Mouse (Mus musculus): ENCODE data around the gene Tdrd5. TPM values are rescaled to one million over a fixed set of nuclear protein-coding genes. Genes with fewer than 3 reads are reported as not detected.
"Not testable (repeated sequence)": the region's sequence is repeated elsewhere in the genome, so short reads cannot be mapped to it uniquely, and the experiment has no call there.

The Tdrd5 gene
- polyA plus RNA-seq (2016; fragmentation: Nextera tagmentation; extraction: Ambion mirVana) = 0.07 and 0.24 TPM in 2 replicates

- Histone ChIP-seq H3K27ac (replicated peaks) (peak within 1 kb of the TSS; percentile 48; the same call in 1 of the 2 replicates), H3K4me1 (peaks cover 11% of the 10 kb centered on the region), H3K36me3 (replicated peaks) (no peaks in the 10 kb centered on the region), H3K9me3 (peaks cover 4% of the 10 kb centered on the region; the same call in 1 of the 2 replicates), H3K4me3 (peak within 1 kb of the TSS; percentile 80), H3K27me3 (replicated peaks; ENCODE audit: low read depth, poor library complexity, severe bottlenecking) (peaks cover 70% of the 10 kb centered on the region)
- peak; percentile 71 for DNase-seq (ENCODE audit: low spot score)
- under 1% methylated on average over 85 of the region's 85 CpGs for WGBS
Observed at GRCm38 (mm10) chr1:156302911-156303749, at the start of gene Tdrd5. Gene Tdrd5 (minus strand): TSS chr1:156303664.

- Histone ChIP-seq H3K9me3 (no peaks in the 10 kb centered on the region), H3K4me3 (no peak overlapping the region), H3K36me3 (replicated peaks) (no peaks in the 10 kb centered on the region), H3K27me3 (replicated peaks; ENCODE audit: low read depth, poor library complexity, severe bottlenecking) (no peaks in the 10 kb centered on the region), H3K4me1 (no peaks in the 10 kb centered on the region), H3K27ac (replicated peaks) (no peak overlapping the region)
- WGBS = 85% methylated on average over 2 of the region's 2 CpGs
- DNase-seq (ENCODE audit: low spot score) = no peak
Observed at GRCm38 (mm10) chr1:156352466-156352865, 49.0 kb upstream of the Tdrd5 start.

- Histone ChIP-seq H3K4me1 (no peaks in the 10 kb centered on the region), H3K27ac (replicated peaks) (no peak overlapping the region), H3K4me3 (no peak overlapping the region), H3K9me3 (no peaks in the 10 kb centered on the region), H3K27me3 (replicated peaks; ENCODE audit: low read depth, poor library complexity, severe bottlenecking) (no peaks in the 10 kb centered on the region), H3K36me3 (replicated peaks) (no peaks in the 10 kb centered on the region)
- WGBS = 83% methylated on average over 4 of the region's 4 CpGs
- DNase-seq (ENCODE audit: low spot score) = no peak
Observed at GRCm38 (mm10) chr1:156350441-156350840, 47.0 kb upstream of the Tdrd5 start.

DNA sequence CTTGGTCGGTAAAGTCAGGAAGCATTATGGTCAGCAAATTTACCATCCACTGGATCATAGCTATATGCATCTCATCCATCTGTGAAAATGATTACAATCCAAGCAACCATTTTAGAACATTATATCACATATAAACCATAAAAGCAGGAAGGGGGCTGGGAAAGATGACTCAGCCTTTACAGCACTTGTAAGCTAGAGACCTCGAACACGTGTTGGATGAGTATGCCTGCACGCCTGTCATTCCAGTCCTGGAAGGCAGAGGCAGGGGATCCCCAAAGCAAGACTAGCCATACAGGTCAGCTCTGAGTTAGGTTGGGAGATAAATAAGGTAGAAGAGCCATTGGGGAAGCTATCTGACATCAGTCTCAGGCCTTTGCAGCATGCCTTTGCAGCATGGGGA lies 45.6 kb upstream of the Tdrd5 start:
- Histone ChIP-seq H3K36me3 (replicated peaks) (no peaks in the 10 kb centered on the region), H3K4me1 (no peaks in the 10 kb centered on the region), H3K9me3 (no peaks in the 10 kb centered on the region), H3K4me3 (no peak overlapping the region), H3K27me3 (replicated peaks; ENCODE audit: low read depth, poor library complexity, severe bottlenecking) (no peaks in the 10 kb centered on the region), H3K27ac (replicated peaks) (no peak overlapping the region)
- no peak for DNase-seq (ENCODE audit: low spot score)
- 84% methylated on average over 4 of the region's 4 CpGs for WGBS

- DNase-seq (ENCODE audit: low spot score) = no peak
- no peaks in the 10 kb centered on the region for H3K36me3 ChIP-seq (replicated peaks)
- 90% methylated on average over 4 of the region's 4 CpGs for WGBS
- H3K4me1 ChIP-seq = no peaks in the 10 kb centered on the region
- no peaks in the 10 kb centered on the region for H3K9me3 ChIP-seq
- no peaks in the 10 kb centered on the region for H3K27me3 ChIP-seq (replicated peaks; ENCODE audit: low read depth, poor library complexity, severe bottlenecking)
- no peak overlapping the region for H3K4me3 ChIP-seq
- no peak overlapping the region for H3K27ac ChIP-seq (replicated peaks)
Observed at GRCm38 (mm10) chr1:156345633-156346032, 42.2 kb upstream of the Tdrd5 start.

DNA sequence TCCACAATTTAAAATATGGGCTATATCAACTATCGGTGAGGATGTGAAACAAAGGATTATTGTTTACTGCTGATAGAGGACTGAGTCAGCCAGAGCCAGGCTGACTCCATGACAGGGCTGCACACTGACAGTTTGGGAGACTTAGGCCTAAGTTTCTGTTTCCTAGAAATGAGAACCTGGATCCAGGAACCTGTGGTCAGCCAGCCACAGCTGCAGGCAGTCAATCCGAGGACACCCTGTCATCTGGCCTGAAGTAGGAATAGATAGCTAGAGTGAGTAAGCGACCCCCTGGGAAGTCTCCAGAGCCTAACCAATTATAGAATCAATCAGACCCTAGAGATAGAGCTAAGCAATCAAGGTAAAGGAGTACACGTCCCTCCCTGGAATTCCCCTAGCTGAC lies 41.0 kb upstream of the Tdrd5 start:
- H3K4me1 ChIP-seq = no peaks in the 10 kb centered on the region
- DNase-seq (ENCODE audit: low spot score) = no peak
- H3K27ac ChIP-seq (replicated peaks) = no peak overlapping the region
- H3K4me3 ChIP-seq = no peak overlapping the region
- H3K9me3 ChIP-seq = no peaks in the 10 kb centered on the region
- 63% methylated on average over 4 of the region's 4 CpGs for WGBS
- no peaks in the 10 kb centered on the region for H3K27me3 ChIP-seq (replicated peaks; ENCODE audit: low read depth, poor library complexity, severe bottlenecking)
- no peaks in the 10 kb centered on the region for H3K36me3 ChIP-seq (replicated peaks)

DNA sequence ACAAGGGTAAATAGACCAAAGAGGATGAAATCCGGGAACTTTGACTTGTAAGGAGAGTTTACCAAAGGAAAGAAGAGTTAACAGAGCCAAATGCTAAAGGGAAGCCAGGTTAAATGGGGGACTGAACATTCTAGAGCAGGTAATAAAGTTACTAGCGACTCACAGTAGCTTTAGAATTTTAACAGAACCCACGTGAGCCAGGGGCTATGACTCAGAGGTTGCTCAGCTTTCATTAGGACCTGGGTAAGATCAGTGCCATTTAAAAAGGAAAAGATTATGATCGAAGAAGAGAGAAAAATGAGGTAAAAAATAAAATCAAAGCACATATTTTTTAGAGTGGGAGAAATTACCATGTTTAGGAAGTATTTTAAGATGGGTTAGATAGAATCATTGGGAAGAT lies 37.4 kb upstream of the Tdrd5 start:
- WGBS = 83% methylated on average over 4 of the region's 4 CpGs
- no peak for DNase-seq (ENCODE audit: low spot score)
- Histone ChIP-seq H3K36me3 (replicated peaks) (no peaks in the 10 kb centered on the region), H3K9me3 (no peaks in the 10 kb centered on the region), H3K4me1 (no peaks in the 10 kb centered on the region), H3K27ac (replicated peaks) (no peak overlapping the region), H3K27me3 (replicated peaks; ENCODE audit: low read depth, poor library complexity, severe bottlenecking) (no peaks in the 10 kb centered on the region), H3K4me3 (no peak overlapping the region)

GRCm38 (mm10) chr1:156323126-156323525 lies 19.7 kb upstream of the Tdrd5 start:
- no peaks in the 10 kb centered on the region for H3K9me3 ChIP-seq
- WGBS = 90% methylated on average over 9 of the region's 9 CpGs
- no peak for DNase-seq (ENCODE audit: low spot score)

DNA sequence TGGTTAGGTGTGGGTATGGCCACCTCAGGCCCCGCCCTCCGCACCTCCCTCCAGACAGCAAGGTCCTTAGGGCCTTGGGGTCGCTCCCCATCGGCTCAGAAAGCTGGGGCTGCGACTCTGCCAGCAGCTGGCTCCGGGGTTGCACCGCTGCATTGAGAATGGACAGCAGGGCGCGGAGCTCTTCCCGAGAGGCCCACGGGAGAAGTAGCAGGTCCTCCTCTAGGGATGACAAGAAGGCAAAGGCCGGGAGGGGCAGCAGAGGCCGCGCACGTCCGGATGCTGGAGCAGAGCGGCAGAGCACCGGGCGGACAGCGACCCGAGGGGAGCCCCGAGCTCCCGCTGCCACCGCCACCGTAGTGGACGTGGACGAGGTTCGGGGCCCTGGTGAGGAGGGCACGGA lies 7.2 kb upstream of the Tdrd5 start, which contains the start of gene Nphs2:
Gene Nphs2 (plus strand): TSS at position 98 of the 400 bp plus-strand sequence.
- DNase-seq (ENCODE audit: low spot score) = peak; percentile 32
- Histone ChIP-seq H3K4me3 (peak within 1 kb of the TSS; percentile 48), H3K27me3 (replicated peaks; ENCODE audit: low read depth, poor library complexity, severe bottlenecking) (peaks cover 68% of the 10 kb centered on the region), H3K36me3 (replicated peaks) (no peaks in the 10 kb centered on the region), H3K9me3 (no peaks in the 10 kb centered on the region), H3K27ac (replicated peaks) (no peak within 1 kb of the TSS), H3K4me1 (peaks cover 7% of the 10 kb centered on the region)
- 3% methylated on average over 29 of the region's 29 CpGs for WGBS

More at GRCm38 (mm10) chr1:156323126-156323525, 19.7 kb upstream of the Tdrd5 start:
- H3K4me1 ChIP-seq = no peaks in the 10 kb centered on the region
- no peak overlapping the region for H3K4me3 ChIP-seq
- H3K36me3 ChIP-seq (replicated peaks) = no peaks in the 10 kb centered on the region
- H3K27me3 ChIP-seq (replicated peaks; ENCODE audit: low read depth, poor library complexity, severe bottlenecking) = no peaks in the 10 kb centered on the region
- no peak overlapping the region for H3K27ac ChIP-seq (replicated peaks)

- 86% methylated on average over 1 of the region's 1 CpGs for WGBS
- no peak for DNase-seq (ENCODE audit: low spot score)
- H3K4me1 ChIP-seq = peaks cover 8% of the 10 kb centered on the region
- H3K9me3 ChIP-seq = no peaks in the 10 kb centered on the region
- no peaks in the 10 kb centered on the region for H3K36me3 ChIP-seq (replicated peaks)
- no peak overlapping the region for H3K4me3 ChIP-seq
- peaks cover 89% of the 10 kb centered on the region for H3K27me3 ChIP-seq (replicated peaks; ENCODE audit: low read depth, poor library complexity, severe bottlenecking)
- H3K27ac ChIP-seq (replicated peaks) = no peak overlapping the region
Observed at GRCm38 (mm10) chr1:156308595-156308994, 5.1 kb upstream of the Tdrd5 start.

- Histone ChIP-seq H3K27me3 (replicated peaks; ENCODE audit: low read depth, poor library complexity, severe bottlenecking) (no peaks in the 10 kb centered on the region; the same call in 1 of the 2 replicates), H3K36me3 (replicated peaks) (no peaks in the 10 kb centered on the region)
- 96% methylated on average over 6 of the region's 6 CpGs for WGBS
Observed at GRCm38 (mm10) chr1:156290016-156290415, 13.4 kb downstream of the Tdrd5 start.

DNA sequence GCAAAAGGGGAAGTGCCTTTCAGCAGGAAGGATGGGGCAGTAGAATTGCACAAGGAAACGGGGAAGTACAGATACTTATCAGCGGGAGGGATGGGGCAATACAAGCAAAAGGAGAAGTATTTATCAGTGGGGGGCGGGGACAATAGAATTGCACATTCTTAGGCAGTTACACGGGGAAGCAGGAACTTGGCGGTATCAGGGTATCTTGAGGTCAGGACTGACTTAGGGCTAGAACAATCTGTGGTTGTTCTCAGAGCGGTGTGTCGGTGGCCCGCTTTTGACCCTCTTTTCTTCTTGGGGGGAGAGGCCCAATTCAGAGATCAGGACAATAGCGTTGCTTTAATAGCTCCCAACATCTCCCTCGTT lies 14.3 kb downstream of the Tdrd5 start:
- not testable (repeated sequence) for H3K36me3 ChIP-seq (replicated peaks); H3K9me3 ChIP-seq; H3K27ac ChIP-seq (replicated peaks); H3K27me3 ChIP-seq (replicated peaks; ENCODE audit: low read depth, poor library complexity, severe bottlenecking); H3K4me3 ChIP-seq; DNase-seq (ENCODE audit: low spot score); H3K4me1 ChIP-seq
- 69% methylated on average over 10 of the region's 10 CpGs for WGBS

More at GRCm38 (mm10) chr1:156290016-156290415, 13.4 kb downstream of the Tdrd5 start:
- H3K27ac ChIP-seq (replicated peaks) = no peak overlapping the region
- H3K4me3 ChIP-seq = no peak overlapping the region
- no peak for DNase-seq (ENCODE audit: low spot score)
- H3K9me3 ChIP-seq = no peaks in the 10 kb centered on the region
- no peaks in the 10 kb centered on the region for H3K4me1 ChIP-seq

- 82% methylated on average over 9 of the region's 9 CpGs for WGBS
- Histone ChIP-seq H3K36me3 (replicated peaks) (no peaks in the 10 kb centered on the region), H3K9me3 (no peaks in the 10 kb centered on the region), H3K27me3 (replicated peaks; ENCODE audit: low read depth, poor library complexity, severe bottlenecking) (no peaks in the 10 kb centered on the region), H3K27ac (replicated peaks) (no peak overlapping the region), H3K4me3 (no peak overlapping the region), H3K4me1 (no peaks in the 10 kb centered on the region)
- no peak for DNase-seq (ENCODE audit: low spot score)
Observed at GRCm38 (mm10) chr1:156288556-156289221, 14.8 kb downstream of the Tdrd5 start.

Measured in embryonic facial prominence, embryonic 10.5 days (tissue).